Mouse (Mus musculus): Measurements from ENCODE around the gene Olfr222. TPM values are rescaled to one million over a fixed set of nuclear protein-coding genes. Genes with fewer than 3 reads are reported as not detected.

Olfr222 gene
- polyA plus RNA-seq, 1 experiment from 2014 or later, result not detected

- Histone ChIP-seq H3K9me3 (ENCODE audit: control insufficient read depth, low read length) (no peaks in the 10 kb centered on the region), H3K4me3 (ENCODE audit: low read depth, low read length) (no peak overlapping the region), H3K4me2 (no peak overlapping the region), H3K27me3 (replicated peaks; ENCODE audit: control insufficient read depth, insufficient read depth, low read length) (no peaks in the 10 kb centered on the region), H3K27ac (ENCODE audit: low read depth, low read length) (no peak overlapping the region), H3K36me3 (ENCODE audit: control insufficient read depth, insufficient read depth, low read length) (no peaks in the 10 kb centered on the region), H3K4me1 (replicated peaks; ENCODE audit: control insufficient read depth, insufficient read depth, low read length) (no peaks in the 10 kb centered on the region), H3K9ac (ENCODE audit: low read depth, low read length) (no peak overlapping the region)
- DNase-seq (ENCODE audit: low spot score) (no peak), ATAC-seq (replicated peaks; ENCODE audit: low FRiP score) (no peak)
- WGBS, result 78% methylated on average over 8 of the region's 8 CpGs
Observed at GRCm38 (mm10) chr11:59596950-59597349, 20.9 kb upstream of the Olfr222 start.

DNA sequence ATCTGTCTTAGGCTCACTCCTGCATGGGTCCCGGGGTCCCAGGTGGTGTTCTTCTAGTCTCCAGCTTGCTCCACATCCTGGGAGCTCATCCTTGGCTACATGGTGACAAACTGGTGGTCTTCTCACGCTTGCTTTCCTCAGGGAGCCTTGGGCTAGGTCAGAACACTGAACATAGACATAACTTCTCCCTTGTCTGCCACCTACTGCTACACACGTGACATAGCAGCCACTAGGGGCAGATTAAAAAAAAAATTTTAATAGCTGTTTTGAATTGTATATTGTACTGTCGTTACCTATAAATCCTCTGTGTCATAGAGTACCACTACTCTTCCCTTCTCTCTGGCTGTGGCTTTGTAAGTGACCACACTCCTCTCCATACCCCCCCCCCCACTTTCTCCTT is 20.1 kb upstream of the Olfr222 start:
- ATAC-seq (replicated peaks; ENCODE audit: low FRiP score) (no peak), DNase-seq (ENCODE audit: low spot score) (no peak)
- Histone ChIP-seq H3K4me3 (ENCODE audit: low read depth, low read length) (no peak overlapping the region), H3K27me3 (replicated peaks; ENCODE audit: control insufficient read depth, insufficient read depth, low read length) (no peaks in the 10 kb centered on the region), H3K27ac (ENCODE audit: low read depth, low read length) (no peak overlapping the region), H3K36me3 (ENCODE audit: control insufficient read depth, insufficient read depth, low read length) (no peaks in the 10 kb centered on the region), H3K9me3 (ENCODE audit: control insufficient read depth, low read length) (no peaks in the 10 kb centered on the region), H3K9ac (ENCODE audit: low read depth, low read length) (no peak overlapping the region), H3K4me1 (replicated peaks; ENCODE audit: control insufficient read depth, insufficient read depth, low read length) (no peaks in the 10 kb centered on the region), H3K4me2 (no peak overlapping the region)
- WGBS, result 39% methylated on average over 4 of the region's 4 CpGs

GRCm38 (mm10) chr11:59593189-59593588 is 17.2 kb upstream of the Olfr222 start, which contains the start of gene Olfr223:
TSS of gene Olfr223 (minus strand) at chr11:59593289.
- DNase-seq (ENCODE audit: low spot score), result no peak

GRCm38 (mm10) chr11:59589496-59589895 is 13.5 kb upstream of the Olfr222 start:
- H3K9ac ChIP-seq (ENCODE audit: low read depth, low read length), result no peak overlapping the region
- H3K4me2 ChIP-seq, result no peak overlapping the region
- H3K4me3 ChIP-seq (ENCODE audit: low read depth, low read length), result no peak overlapping the region
- H3K4me1 ChIP-seq (replicated peaks; ENCODE audit: control insufficient read depth, insufficient read depth, low read length), result no peaks in the 10 kb centered on the region
- no peak for ATAC-seq (replicated peaks; ENCODE audit: low FRiP score)
- DNase-seq (ENCODE audit: low spot score), result no peak
- no peaks in the 10 kb centered on the region for H3K9me3 ChIP-seq (ENCODE audit: control insufficient read depth, low read length)
- WGBS, result 89% methylated on average over 8 of the region's 8 CpGs
- no peaks in the 10 kb centered on the region for H3K27me3 ChIP-seq (replicated peaks; ENCODE audit: control insufficient read depth, insufficient read depth, low read length)
- H3K36me3 ChIP-seq (ENCODE audit: control insufficient read depth, insufficient read depth, low read length), result no peaks in the 10 kb centered on the region
- H3K27ac ChIP-seq (ENCODE audit: low read depth, low read length), result no peak overlapping the region

More at GRCm38 (mm10) chr11:59593189-59593588, 17.2 kb upstream of the Olfr222 start, which contains the start of gene Olfr223:
- H3K27me3 ChIP-seq (replicated peaks; ENCODE audit: control insufficient read depth, insufficient read depth, low read length), result no peaks in the 10 kb centered on the region
- no peak within 1 kb of the TSS for H3K9ac ChIP-seq (ENCODE audit: low read depth, low read length)
- no peak within 1 kb of the TSS for H3K27ac ChIP-seq (ENCODE audit: low read depth, low read length)
- no peak within 1 kb of the TSS for H3K4me2 ChIP-seq
- ATAC-seq (replicated peaks; ENCODE audit: low FRiP score), result no peak
- no peaks in the 10 kb centered on the region for H3K36me3 ChIP-seq (ENCODE audit: control insufficient read depth, insufficient read depth, low read length)
- H3K9me3 ChIP-seq (ENCODE audit: control insufficient read depth, low read length), result no peaks in the 10 kb centered on the region
- no peak within 1 kb of the TSS for H3K4me3 ChIP-seq (ENCODE audit: low read depth, low read length)
- 72% methylated on average over 6 of the region's 6 CpGs for WGBS
- no peaks in the 10 kb centered on the region for H3K4me1 ChIP-seq (replicated peaks; ENCODE audit: control insufficient read depth, insufficient read depth, low read length)

- Histone ChIP-seq H3K36me3 (ENCODE audit: control insufficient read depth, insufficient read depth, low read length) (no peaks in the 10 kb centered on the region), H3K4me1 (replicated peaks; ENCODE audit: control insufficient read depth, insufficient read depth, low read length) (no peaks in the 10 kb centered on the region), H3K27ac (ENCODE audit: low read depth, low read length) (no peak overlapping the region), H3K9ac (ENCODE audit: low read depth, low read length) (no peak overlapping the region), H3K27me3 (replicated peaks; ENCODE audit: control insufficient read depth, insufficient read depth, low read length) (no peaks in the 10 kb centered on the region), H3K9me3 (ENCODE audit: control insufficient read depth, low read length) (no peaks in the 10 kb centered on the region), H3K4me3 (ENCODE audit: low read depth, low read length) (no peak overlapping the region), H3K4me2 (no peak overlapping the region)
- WGBS, result 28% methylated on average over 6 of the region's 6 CpGs
- no peak for DNase-seq (ENCODE audit: low spot score)
- no peak for ATAC-seq (replicated peaks; ENCODE audit: low FRiP score)
Observed at GRCm38 (mm10) chr11:59584539-59584938, 8.5 kb upstream of the Olfr222 start.

DNA sequence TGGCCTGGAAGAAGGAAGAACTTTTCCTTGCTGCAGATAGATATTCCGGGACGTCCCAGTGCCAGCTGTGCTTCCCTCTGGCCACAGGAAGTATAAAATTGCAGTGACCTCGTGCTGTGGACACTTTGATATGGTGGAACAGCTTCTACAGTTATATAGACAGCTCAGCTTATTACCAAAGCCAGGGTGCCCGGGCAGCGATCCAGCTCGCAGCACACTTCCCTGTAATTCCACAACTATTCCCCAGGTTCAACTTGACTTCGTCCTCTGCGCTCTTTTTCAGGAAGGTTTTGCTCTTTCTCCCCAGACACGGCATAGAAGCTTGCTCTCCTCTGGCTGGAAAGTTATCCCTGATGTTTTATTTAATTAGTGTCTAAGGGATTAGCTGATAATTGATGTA is 309 bp downstream of the Olfr222 start:
- H3K4me2 ChIP-seq, result no peak overlapping the region
- DNase-seq (ENCODE audit: low spot score) (no peak), ATAC-seq (replicated peaks; ENCODE audit: low FRiP score) (no peak)
- WGBS, result 55% methylated on average over 9 of the region's 9 CpGs
- H3K9me3 ChIP-seq (ENCODE audit: control insufficient read depth, low read length), result no peaks in the 10 kb centered on the region
- peaks cover 6% of the 10 kb centered on the region for H3K27me3 ChIP-seq (replicated peaks; ENCODE audit: control insufficient read depth, insufficient read depth, low read length)
- no peaks in the 10 kb centered on the region for H3K4me1 ChIP-seq (replicated peaks; ENCODE audit: control insufficient read depth, insufficient read depth, low read length)
- H3K27ac ChIP-seq (ENCODE audit: low read depth, low read length), result no peak overlapping the region
- H3K9ac ChIP-seq (ENCODE audit: low read depth, low read length), result no peak overlapping the region
- H3K4me3 ChIP-seq (ENCODE audit: low read depth, low read length), result no peak overlapping the region
- H3K36me3 ChIP-seq (ENCODE audit: control insufficient read depth, insufficient read depth, low read length), result no peaks in the 10 kb centered on the region

GRCm38 (mm10) chr11:59569306-59569705 is 6.7 kb downstream of the Olfr222 start:
- WGBS, result 57% methylated on average over 3 of the region's 3 CpGs
- Histone ChIP-seq H3K27me3 (replicated peaks; ENCODE audit: control insufficient read depth, insufficient read depth, low read length) (peaks cover 8% of the 10 kb centered on the region), H3K27ac (ENCODE audit: low read depth, low read length) (no peak overlapping the region), H3K36me3 (ENCODE audit: control insufficient read depth, insufficient read depth, low read length) (no peaks in the 10 kb centered on the region), H3K4me3 (ENCODE audit: low read depth, low read length) (no peak overlapping the region), H3K4me1 (replicated peaks; ENCODE audit: control insufficient read depth, insufficient read depth, low read length) (no peaks in the 10 kb centered on the region), H3K9ac (ENCODE audit: low read depth, low read length) (no peak overlapping the region), H3K4me2 (no peak overlapping the region), H3K9me3 (ENCODE audit: control insufficient read depth, low read length) (no peaks in the 10 kb centered on the region)
- no peak for ATAC-seq (replicated peaks; ENCODE audit: low FRiP score)
- no peak for DNase-seq (ENCODE audit: low spot score)

- Histone ChIP-seq H3K27me3 (replicated peaks; ENCODE audit: control insufficient read depth, insufficient read depth, low read length) (no peaks in the 10 kb centered on the region), H3K9me3 (ENCODE audit: control insufficient read depth, low read length) (no peaks in the 10 kb centered on the region), H3K27ac (ENCODE audit: low read depth, low read length) (no peak overlapping the region), H3K9ac (ENCODE audit: low read depth, low read length) (no peak overlapping the region), H3K36me3 (ENCODE audit: control insufficient read depth, insufficient read depth, low read length) (no peaks in the 10 kb centered on the region), H3K4me3 (ENCODE audit: low read depth, low read length) (no peak overlapping the region), H3K4me1 (replicated peaks; ENCODE audit: control insufficient read depth, insufficient read depth, low read length) (no peaks in the 10 kb centered on the region), H3K4me2 (no peak overlapping the region)
- whole genome bisulfite sequencing, result 66% methylated on average over 9 of the region's 9 CpGs
- no peak for DNase-seq (ENCODE audit: low spot score)
- no peak for ATAC-seq (replicated peaks; ENCODE audit: low FRiP score)
Observed at GRCm38 (mm10) chr11:59562837-59563236, 13.2 kb downstream of the Olfr222 start.

DNA sequence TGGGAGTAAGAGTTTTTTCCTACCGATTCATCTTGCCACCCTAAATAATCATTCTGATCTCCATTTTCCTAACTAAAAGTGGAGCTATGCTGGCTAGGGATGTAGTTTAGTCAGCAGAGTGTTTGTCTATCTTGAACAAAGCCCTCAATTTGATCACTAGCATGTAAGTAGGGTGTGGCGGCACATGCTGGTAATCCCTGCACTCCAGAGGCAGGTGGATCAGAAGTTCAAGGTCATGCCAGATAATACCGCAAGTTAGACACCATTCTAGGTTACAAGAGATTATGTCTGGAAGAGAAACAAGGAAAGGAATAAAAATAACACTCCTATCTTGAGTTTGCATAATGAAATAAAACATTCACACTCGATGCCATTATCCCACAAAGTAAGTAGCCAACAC is 13.7 kb downstream of the Olfr222 start:
- DNase-seq (ENCODE audit: low spot score), result no peak
- H3K4me3 ChIP-seq (ENCODE audit: low read depth, low read length), result no peak overlapping the region
- no peak overlapping the region for H3K27ac ChIP-seq (ENCODE audit: low read depth, low read length)
- H3K36me3 ChIP-seq (ENCODE audit: control insufficient read depth, insufficient read depth, low read length), result no peaks in the 10 kb centered on the region
- H3K9me3 ChIP-seq (ENCODE audit: control insufficient read depth, low read length), result no peaks in the 10 kb centered on the region
- H3K4me2 ChIP-seq, result no peak overlapping the region
- H3K27me3 ChIP-seq (replicated peaks; ENCODE audit: control insufficient read depth, insufficient read depth, low read length), result no peaks in the 10 kb centered on the region
- H3K9ac ChIP-seq (ENCODE audit: low read depth, low read length), result no peak overlapping the region
- 86% methylated on average over 4 of the region's 4 CpGs for WGBS
- H3K4me1 ChIP-seq (replicated peaks; ENCODE audit: control insufficient read depth, insufficient read depth, low read length), result no peaks in the 10 kb centered on the region
- ATAC-seq (replicated peaks; ENCODE audit: low FRiP score), result no peak

All from liver, embryonic 11.5 days (tissue).